Mouse (Mus musculus): ENCODE data around the gene Ghrl.

Gene Ghrl

DNA sequence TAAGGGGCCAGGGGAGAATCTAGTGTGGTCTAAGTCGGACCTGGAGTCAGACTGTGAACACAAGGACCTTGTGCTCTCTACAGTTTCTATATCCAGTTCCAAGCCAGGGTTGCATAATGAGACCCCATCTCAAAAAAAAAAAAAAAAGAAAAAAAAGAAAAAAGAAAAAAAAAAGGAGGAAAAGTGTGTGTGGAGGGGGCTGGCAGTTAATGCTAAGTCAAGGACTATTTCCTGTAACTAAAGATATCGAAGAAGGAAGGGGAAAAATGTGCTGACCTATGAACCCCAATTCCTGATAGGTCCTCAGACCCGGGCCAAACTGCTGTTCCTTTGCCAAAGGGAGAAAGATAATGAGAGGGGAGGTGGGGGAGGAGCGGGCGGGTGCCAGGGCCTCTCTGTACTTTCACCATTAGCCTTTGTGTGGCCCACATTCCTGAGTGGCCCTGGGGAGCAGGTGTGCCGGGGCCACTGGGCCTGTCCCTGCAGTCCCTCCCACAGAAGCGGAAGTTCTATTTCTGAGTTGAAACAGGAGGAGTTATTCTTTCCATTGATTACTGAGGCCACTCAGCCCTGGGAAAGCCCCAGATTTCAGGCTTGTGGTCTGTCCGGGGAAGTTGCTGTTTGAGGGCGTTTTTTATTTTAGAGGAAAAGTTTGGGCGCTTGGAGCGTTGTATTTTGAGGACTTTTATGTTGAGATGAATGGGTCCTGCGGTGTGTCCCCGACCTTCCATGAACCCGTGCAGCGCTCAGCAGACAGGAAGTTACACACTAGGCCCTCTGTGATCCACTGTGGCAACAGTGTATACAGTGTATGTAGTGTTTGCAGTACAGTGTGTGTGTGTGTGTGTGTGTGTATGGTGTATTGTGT lies 51.2 kb downstream of the Ghrl start:
- DNase-seq (ENCODE audit: low read depth, low spot score) = peak; percentile 82

DNA sequence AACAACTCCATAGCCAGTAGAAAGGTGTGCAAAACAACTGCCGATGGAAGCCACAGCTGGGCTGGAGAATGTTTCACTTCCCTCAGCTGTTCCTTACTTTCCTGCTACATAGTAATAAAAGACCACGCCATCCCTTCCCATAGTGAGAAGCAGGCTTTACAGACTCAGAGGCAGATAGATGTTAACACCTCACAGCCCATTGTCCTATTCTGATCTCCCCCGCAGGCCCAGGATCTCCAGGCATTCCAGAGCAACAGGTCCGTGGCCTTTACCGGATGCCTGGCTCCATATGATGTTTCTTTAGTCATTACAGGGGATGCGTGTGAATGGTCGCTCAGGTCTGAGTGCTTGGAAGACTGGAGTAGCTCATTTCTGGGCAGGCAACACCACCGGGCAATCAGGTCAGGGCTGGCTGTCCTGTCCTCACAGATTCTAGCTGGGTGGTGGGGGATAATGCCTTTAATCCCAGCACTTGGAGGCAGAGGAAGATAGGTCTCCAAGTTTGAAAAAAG lies 52.0 kb downstream of the Ghrl start:
- no peak for DNase-seq (ENCODE audit: low read depth, low spot score)
